In the genomic region with DNA sequence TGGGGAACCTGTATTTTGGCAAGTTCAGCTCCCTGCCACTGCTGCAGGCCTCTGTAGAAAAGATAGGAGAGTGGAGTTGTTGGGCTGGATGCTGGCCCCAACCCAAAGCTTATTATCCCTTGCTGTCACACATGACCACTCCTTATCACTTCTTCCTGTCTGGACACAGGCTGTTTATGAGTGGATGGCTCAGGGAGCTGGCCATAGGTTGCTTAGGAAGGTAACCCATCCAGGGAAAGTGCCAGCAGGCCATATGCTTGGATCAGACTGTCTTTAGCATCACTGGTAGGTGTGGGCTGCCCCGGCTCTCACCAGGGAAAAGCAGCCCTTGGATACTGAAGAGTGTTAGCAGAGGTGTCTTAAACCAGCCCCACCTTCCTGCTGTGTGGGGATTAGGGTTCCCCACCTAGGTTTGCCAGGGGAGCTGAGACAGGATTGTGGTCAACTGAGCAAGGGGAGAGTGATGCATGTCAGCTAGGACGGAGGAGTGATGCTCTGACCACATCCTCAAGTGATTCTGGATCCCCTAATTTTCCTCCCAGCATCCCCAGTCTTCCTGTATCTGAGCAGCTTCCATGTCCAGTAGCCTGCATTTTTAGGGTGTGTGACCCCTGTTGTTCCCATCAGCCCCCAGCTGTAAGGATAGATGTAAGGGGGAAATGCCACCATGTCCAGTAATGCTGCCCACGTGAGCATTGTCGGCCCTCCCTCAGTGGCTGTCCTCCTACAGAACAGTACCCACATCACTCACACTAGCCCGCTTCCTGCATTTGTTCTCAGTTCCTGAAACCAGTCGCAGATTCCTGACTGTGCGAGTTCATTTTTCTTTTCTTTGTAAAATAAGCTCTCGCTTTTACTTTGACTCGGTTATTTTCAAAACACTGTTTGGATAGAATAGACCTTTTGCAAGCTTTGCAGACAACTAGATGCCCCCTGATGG, we compare ENCODE assay signal across 11 mouse cellular contexts.
DNase-seq lines count a peak whose midpoint lies in the region; ATAC-seq and TF ChIP-seq lines count a peak whose summit lies in the region.
"Had no signal": no experiment of that assay in that cellular context is flagged by ENCODE, and none has a peak within 500 bp of the region (broad histone marks: within the 10 kb centered on the region; RNA-seq: fewer than 3 reads in every experiment).

No protein-coding gene starts in this region.

- no peak; the same call in 1 of the 2 replicates for ATAC-seq in kidney, postnatal 0 days (replicated peaks; ENCODE audit: low FRiP score, low read depth)
- ATAC-seq in heart, postnatal 0 days (ENCODE audit: insufficient read depth, low read depth), result peak; percentile 32; the same call in 1 of the 2 replicates
- peak; percentile 73 for ATAC-seq in megakaryocyte-erythroid progenitor cell, adult 5-6 weeks (replicated peaks; ENCODE audit: low FRiP score, low TSS enrichment, poor library complexity, severe bottlenecking)
- ATAC-seq in neural tube, embryonic 15.5 days (ENCODE audit: low FRiP score), result no peak

- peaks cover 29% of the 10 kb centered on the region for H3K4me1 ChIP-seq in kidney, postnatal 0 days (replicated peaks; ENCODE audit: insufficient read depth, low read length)
- H3K4me1 ChIP-seq in kidney, adult 2 months (ENCODE audit: control insufficient read depth, insufficient read depth, low read length), result peaks cover 13% of the 10 kb centered on the region
- H3K4me1 ChIP-seq in heart, postnatal 0 days (ENCODE audit: control insufficient read depth, insufficient read depth), result peaks cover 38% of the 10 kb centered on the region
- H3K4me1 ChIP-seq in neural tube, embryonic 15.5 days, result peaks cover 62% of the 10 kb centered on the region

- no peak for TF ChIP-seq EP300 in heart, postnatal 0 days (IDR thresholded peaks at IDR 0.05; ENCODE audit: low read depth)

- no peak overlapping the region for H3K4me2 ChIP-seq in kidney, postnatal 0 days (ENCODE audit: low read length)
- H3K4me2 ChIP-seq in heart, postnatal 0 days (ENCODE audit: low read depth, low read length), result peak overlapping the region; percentile 5; the same call in 1 of the 2 replicates
- no peak overlapping the region for H3K4me2 ChIP-seq in neural tube, embryonic 15.5 days
- H3K4me2 ChIP-seq: embryonic facial prominence, embryonic 15.5 days had no signal

- DNase-seq in cerebellum, adult 11 months, result peak; percentile 29
- no peak for DNase-seq in cerebellum, postnatal 14 days
- no peak for DNase-seq in kidney, postnatal 0 days (ENCODE audit: low spot score)
- DNase-seq in kidney, adult 2 months, result no peak
- DNase-seq in heart, postnatal 0 days (ENCODE audit: low spot score), result peak; percentile 45
- no peak for DNase-seq in testis, postnatal 14 days (ENCODE audit: low spot score)
- DNase-seq: kidney, postnatal 4 days; right cerebral cortex, postnatal 4 days had no signal

- H3K9ac ChIP-seq in kidney, postnatal 0 days (ENCODE audit: low read depth, low read length), result no peak overlapping the region
- no peak overlapping the region for H3K9ac ChIP-seq in heart, postnatal 0 days (replicated peaks; ENCODE audit: low read depth, low read length)
- no peak overlapping the region for H3K9ac ChIP-seq in neural tube, embryonic 15.5 days (replicated peaks)
- H3K9ac ChIP-seq: embryonic facial prominence, embryonic 15.5 days had no signal

- TF ChIP-seq CTCF in kidney, postnatal 0 days (IDR thresholded peaks at IDR 0.05; ENCODE audit: low read depth), result no peak
- TF ChIP-seq CTCF in kidney, adult 2 months (conservative IDR thresholded peaks at IDR 0.05; ENCODE audit: insufficient read depth, insufficient read length, low read depth, low read length), result no peak
- no peak for TF ChIP-seq CTCF in heart, postnatal 0 days (IDR thresholded peaks at IDR 0.05; ENCODE audit: low read depth)

- no peaks in the 10 kb centered on the region for H3K36me3 ChIP-seq in kidney, postnatal 0 days (ENCODE audit: insufficient read depth, low read length)
- no peaks in the 10 kb centered on the region for H3K36me3 ChIP-seq in kidney, adult 2 months (ENCODE audit: control insufficient read depth, insufficient read depth, low read length)
- H3K36me3 ChIP-seq in heart, postnatal 0 days (replicated peaks; ENCODE audit: control insufficient read depth, insufficient read depth, low read length), result no peaks in the 10 kb centered on the region
- no peaks in the 10 kb centered on the region for H3K36me3 ChIP-seq in neural tube, embryonic 15.5 days
- H3K36me3 ChIP-seq: embryonic facial prominence, embryonic 15.5 days had no signal

- H3K27ac ChIP-seq in kidney, postnatal 0 days, result peak overlapping the region; percentile 37
- H3K27ac ChIP-seq in kidney, adult 2 months (ENCODE audit: insufficient read depth, low read depth, low read length), result no peak overlapping the region
- H3K27ac ChIP-seq in heart, postnatal 0 days (ENCODE audit: low read depth), result peak overlapping the region; percentile 64
- H3K27ac ChIP-seq in neural tube, embryonic 15.5 days (replicated peaks), result no peak overlapping the region
- H3K27ac ChIP-seq: embryonic facial prominence, embryonic 15.5 days had no signal

- H3K4me3 ChIP-seq in kidney, postnatal 0 days (replicated peaks; ENCODE audit: low read depth, low read length), result no peak overlapping the region
- no peak overlapping the region for H3K4me3 ChIP-seq in kidney, adult 2 months (ENCODE audit: insufficient read depth, low read depth, low read length)
- no peak overlapping the region for H3K4me3 ChIP-seq in heart, postnatal 0 days (ENCODE audit: low read depth, low read length)
- no peak overlapping the region for H3K4me3 ChIP-seq in neural tube, embryonic 15.5 days (replicated peaks)
- H3K4me3 ChIP-seq: embryonic facial prominence, embryonic 15.5 days had no signal

- no peak for TF ChIP-seq POLR2A in kidney, adult 2 months (IDR thresholded peaks at IDR 0.05; ENCODE audit: low read depth, low read length)

- no peaks in the 10 kb centered on the region for H3K27me3 ChIP-seq in kidney, postnatal 0 days (ENCODE audit: insufficient read depth, low read length)
- no peaks in the 10 kb centered on the region for H3K27me3 ChIP-seq in kidney, adult 2 months (replicated peaks; ENCODE audit: control insufficient read depth, insufficient read depth, low read length)
- no peaks in the 10 kb centered on the region for H3K27me3 ChIP-seq in heart, postnatal 0 days (ENCODE audit: control insufficient read depth, insufficient read depth, low read length)
- H3K27me3 ChIP-seq in neural tube, embryonic 15.5 days (replicated peaks), result no peaks in the 10 kb centered on the region
- H3K27me3 ChIP-seq: embryonic facial prominence, embryonic 15.5 days had no signal

- H3K9me3 ChIP-seq in kidney, postnatal 0 days (replicated peaks; ENCODE audit: low read length), result no peaks in the 10 kb centered on the region
- H3K9me3 ChIP-seq in heart, postnatal 0 days (replicated peaks; ENCODE audit: control insufficient read depth, low read length), result no peaks in the 10 kb centered on the region
- H3K9me3 ChIP-seq in neural tube, embryonic 15.5 days (replicated peaks), result no peaks in the 10 kb centered on the region
- H3K9me3 ChIP-seq: embryonic facial prominence, embryonic 15.5 days had no signal

- WGBS in kidney, postnatal 0 days, result 71% methylated on average over 9 of the region's 9 CpGs
- 70% methylated on average over 9 of the region's 9 CpGs for WGBS in kidney, adult 2 months
- WGBS in heart, postnatal 0 days, result 68% methylated on average over 9 of the region's 9 CpGs
- 85% methylated on average over 9 of the region's 9 CpGs for WGBS in neural tube, embryonic 15.5 days

Comparison
In these comparisons a context has a peak if more than half of its experiments do, and no peak if none do; other contexts are left out.
1. DNase-seq: peak in cerebellum, adult 11 months (single experiment) and heart, postnatal 0 days (single experiment); none in cerebellum, postnatal 14 days (0 of 2), kidney, postnatal 0 days (single experiment), kidney, adult 2 months (single experiment) and testis, postnatal 14 days (single experiment).
2. H3K27ac ChIP-seq: peak in kidney, postnatal 0 days (single experiment) and heart, postnatal 0 days (single experiment); none in kidney, adult 2 months (single experiment) and neural tube, embryonic 15.5 days (single experiment).
3. ATAC-seq: peak in heart, postnatal 0 days (single experiment) and megakaryocyte-erythroid progenitor cell, adult 5-6 weeks (single experiment); none in kidney, postnatal 0 days (single experiment) and neural tube, embryonic 15.5 days (single experiment).